Mouse (Mus musculus): ENCODE data around the gene Dnpep.
A peak's percentile ranks its signal among the peaks of the same experiment; 100 is the strongest.

Dnpep gene

DNA sequence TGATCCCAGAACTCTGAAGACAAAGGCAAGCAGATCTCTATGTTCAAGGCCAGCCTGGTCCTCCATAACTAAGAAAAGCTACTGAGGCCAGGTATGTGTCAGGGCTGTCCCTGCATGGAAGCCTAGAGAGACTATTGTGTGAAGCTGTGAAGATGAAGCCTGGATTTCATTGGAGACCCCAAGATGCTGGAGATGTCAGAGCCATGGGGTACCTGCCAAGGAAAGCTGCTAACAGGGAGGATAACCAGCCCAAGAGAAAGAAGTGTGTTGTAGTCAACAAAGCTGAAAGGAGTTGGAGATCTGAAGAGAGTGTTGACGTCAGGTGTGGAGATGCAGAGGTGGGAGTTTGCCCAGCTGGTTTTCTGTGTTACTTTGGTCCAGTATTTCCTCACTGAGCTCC lies 13.5 kb upstream of the Dnpep start:
- no peak for DNase-seq (ENCODE audit: extremely low read depth, low read depth, low spot score)

DNA sequence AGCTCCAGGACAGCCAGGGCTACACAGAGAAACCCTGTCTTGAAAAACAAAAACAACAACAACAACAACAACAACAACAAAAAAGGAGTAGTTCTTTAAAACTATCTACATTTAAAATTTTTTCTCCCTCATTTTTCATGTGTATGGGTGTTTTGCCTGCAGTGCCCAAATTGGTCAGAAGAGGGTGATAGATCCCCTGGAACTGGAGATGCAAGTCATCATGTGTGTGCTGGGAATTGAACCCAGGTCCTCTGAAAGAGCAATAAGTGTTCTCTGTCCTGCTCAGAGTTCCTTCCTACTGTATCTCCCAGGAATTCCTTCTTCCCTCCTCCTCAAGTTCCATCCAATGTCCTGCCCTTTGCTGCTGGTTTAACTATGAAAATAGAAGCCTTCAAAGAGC lies 9.7 kb upstream of the Dnpep start:
- no peak for DNase-seq (ENCODE audit: extremely low read depth, low read depth, low spot score)

DNA sequence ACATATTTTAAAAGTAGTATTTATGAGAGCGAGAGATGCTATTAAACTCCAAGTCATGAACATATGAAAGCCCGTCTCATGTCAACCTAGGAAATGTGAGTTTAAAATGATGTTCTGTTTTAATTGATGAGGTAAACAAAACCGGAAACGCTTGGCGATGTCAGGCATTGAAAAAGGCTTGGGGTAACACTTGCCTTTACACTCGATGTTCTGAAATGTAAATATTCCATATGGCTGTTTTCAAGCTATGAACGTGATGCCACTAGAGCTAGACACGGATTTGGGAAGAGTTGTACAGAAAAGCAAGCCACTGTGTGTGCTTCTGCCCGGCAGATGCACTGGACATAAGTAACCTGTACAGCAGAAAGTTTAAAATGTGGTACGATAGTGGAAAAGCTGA lies 1.4 kb upstream of the Dnpep start:
- no peak for DNase-seq (ENCODE audit: extremely low read depth, low read depth, low spot score)

DNA sequence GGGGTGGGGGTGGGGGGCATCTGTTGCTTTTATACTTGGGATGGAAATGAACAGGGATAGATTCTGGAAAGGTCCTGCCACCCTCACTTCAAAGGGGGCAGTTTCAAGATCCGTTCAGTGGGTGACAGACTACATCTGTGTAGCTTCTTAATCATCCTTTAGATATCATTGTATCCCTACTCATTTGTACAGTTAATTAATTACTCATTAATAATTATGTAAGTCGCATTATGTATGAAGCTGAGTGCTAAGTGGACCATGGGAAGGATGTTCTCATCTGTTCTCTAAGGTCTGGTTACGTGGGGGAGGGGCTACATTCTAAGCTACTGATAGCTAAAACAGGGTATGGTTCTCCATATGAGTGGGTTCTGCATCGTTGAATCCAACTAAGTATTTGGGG lies 946 bp upstream of the Dnpep start:
- DNase-seq (ENCODE audit: extremely low read depth, low read depth, low spot score), result no peak

DNA sequence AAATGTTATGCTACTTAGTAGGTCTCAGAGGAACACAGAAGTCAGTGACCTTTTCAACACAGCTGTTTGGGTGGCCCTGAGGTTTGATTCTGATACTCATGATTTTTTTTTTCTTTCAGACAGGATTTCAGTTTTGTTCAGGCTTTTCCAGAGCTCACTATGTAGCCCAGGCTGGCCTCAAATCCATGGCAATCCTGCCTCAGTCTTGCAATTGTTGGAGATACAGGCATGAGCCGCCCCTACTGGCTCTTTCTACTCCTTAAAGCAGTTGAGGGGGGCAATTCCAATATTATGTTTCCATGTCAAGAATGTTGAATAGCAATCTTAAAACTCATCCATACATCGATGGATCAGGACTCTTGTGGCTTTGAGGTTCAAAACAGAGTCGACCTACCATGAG lies 511 bp upstream of the Dnpep start:
- no peak for DNase-seq (ENCODE audit: extremely low read depth, low read depth, low spot score)

DNA sequence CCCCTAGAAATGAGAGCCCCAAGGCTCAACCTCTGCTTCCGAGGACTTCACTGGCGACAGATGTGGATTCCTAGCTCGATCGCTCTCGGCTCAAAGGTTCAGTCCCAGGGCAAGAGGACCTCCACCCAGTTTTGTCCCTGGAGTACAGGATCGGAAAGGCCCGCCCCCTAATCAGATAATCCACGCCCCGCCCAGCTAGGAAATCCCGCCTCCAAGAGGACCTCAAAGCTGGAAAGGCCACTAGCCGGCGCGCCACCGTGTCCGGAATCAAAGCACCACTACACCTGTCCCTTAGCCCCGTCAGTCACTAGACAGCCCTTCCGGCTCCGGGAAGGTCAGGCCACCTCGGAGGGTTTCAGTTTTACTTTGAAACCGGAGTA lies 939 bp downstream of the Dnpep start:
- no peak for DNase-seq (ENCODE audit: extremely low read depth, low read depth, low spot score)

DNA sequence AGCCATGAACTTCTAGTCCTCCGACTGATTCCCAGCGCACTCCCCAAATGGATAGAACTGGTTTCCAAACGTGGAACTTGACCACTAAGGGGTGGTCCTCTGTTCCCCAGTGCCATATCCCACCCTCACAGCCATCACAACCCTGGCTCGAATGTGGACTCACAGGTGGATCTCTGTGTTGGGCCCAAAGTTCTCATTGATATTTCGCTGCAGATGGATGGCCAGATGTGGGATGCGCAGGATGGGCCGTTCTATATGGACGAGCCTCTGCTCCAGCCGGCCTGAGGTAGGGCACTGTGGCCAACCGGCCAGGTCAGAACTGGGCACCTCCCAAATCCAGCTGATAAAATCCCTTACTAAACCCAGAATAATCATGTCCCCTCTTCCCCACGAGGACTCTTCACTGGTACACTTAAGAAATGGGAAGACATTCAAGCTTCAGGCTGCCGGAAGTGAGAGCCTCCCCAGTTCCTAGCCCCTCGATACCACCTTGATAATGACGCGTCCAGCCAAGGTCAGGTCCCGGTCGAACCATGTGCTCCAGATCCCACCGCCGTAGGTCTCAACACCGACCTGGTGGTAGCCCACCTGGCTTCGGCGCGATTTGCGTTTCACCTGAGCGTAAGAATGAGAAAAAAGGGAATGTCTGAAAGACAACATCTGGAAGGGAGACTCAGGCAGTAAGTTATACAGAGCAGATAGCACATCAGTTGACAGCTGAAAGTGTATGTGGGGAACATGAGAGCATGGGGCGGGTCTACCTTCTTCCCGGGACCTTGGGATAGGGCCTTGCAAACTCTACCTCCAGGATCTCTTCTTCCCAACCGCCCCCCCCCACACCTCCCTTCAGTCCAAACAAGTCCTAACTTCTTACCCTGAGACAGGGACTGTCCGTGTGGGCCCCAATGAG lies 2.1 kb downstream of the Dnpep start:
- DNase-seq (ENCODE audit: extremely low read depth, low read depth, low spot score), result no peak

DNA sequence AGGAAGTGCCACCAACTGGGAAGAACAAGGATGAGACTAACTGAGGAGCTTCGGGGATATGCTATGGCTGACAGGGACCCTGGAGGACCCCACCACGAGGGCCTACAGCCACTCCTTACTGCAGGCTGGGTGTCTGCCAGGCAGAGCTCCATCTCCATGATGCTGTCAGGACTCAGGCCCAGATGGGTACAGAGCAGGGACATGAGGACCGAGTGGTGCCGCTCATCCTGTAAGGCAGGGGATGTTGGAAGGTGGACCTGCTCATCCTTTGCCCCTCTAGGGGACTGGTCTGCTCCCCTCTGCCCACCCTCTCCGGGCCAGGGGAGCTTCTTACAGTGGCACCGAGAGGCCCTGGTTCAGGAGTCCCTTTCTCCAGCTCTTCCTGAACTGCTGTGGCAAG lies 2.8 kb downstream of the Dnpep start:
- no peak for DNase-seq (ENCODE audit: extremely low read depth, low read depth, low spot score)

DNA sequence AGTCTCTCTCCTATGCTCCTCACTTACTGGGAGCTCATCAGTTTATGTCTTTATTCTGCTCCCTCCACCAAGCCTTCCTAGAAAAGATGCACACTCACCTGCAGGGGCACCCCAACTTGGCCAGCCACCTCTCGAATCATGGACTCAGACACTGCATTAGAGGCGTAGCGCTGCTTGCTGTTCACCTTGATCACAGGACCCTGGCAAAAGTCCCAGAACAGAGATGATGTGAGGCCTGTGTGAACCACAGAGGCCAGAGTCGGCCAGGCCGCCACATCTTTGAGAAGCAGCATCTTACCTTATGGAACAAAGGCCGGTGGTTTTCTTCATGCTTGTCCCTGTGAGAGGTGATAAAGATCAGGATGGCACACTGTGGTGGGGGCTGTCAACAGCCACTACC lies 6.1 kb downstream of the Dnpep start:
- no peak for DNase-seq (ENCODE audit: extremely low read depth, low read depth, low spot score)

DNA sequence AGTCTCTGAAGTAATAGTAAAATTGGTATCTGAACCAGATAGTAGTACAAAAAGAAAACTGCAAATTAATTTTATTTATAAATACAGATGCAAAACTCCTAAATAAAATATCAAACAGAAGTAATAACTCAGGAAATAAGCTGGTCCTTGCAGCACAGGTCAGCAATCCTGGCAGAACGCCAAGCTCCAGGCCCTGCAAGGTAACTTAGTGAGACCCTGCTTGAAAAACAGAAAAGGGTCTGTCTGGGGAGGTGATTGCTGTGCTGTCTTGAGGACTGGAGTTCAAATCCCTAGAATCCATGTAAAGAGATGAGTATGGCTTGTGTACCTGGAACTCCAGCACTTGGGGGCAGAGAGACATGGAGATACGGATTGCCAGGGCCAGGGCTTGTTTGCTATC lies 13.1 kb downstream of the Dnpep start:
- DNase-seq (ENCODE audit: extremely low read depth, low read depth, low spot score), result no peak

DNA sequence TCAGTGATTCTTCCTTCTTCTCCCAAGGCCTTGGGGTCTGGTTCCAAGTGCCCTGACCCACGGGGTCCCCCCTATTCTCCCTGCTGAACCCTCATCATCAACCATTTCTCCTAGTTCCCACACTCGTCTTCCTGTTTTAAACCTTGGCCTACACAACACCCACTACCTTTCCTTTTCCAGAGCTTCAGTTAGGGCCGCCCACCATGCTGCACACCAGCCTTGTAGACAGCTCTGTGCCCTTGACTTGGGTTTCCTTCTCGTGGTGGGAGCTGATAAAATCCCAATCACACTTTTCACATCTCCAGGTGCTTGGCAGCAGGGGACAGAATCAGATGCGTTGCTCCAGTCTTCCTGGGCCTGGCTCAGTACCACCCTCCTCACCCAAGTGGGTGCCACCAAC lies 23.5 kb downstream of the Dnpep start:
- no peak for DNase-seq (ENCODE audit: extremely low read depth, low read depth, low spot score)

DNA sequence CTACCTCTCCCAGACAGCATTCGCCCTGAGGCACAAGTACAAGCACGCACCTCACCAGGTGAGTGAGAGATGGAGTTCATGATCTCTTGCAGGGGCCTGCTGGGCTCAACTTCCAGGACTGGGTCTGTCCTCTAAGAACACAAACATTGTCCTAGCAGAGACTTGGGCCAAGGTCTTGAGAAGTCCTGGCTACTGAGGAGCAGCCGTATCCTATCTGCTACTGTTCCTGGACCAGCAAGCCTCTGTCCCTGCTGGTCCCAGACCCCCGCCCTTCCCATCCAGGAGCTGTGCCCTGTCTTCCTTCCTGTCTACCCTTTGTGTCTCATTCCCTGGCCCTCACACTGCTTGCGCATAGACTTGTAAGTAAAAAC lies 24.5 kb downstream of the Dnpep start:
- no peak for DNase-seq (ENCODE audit: extremely low read depth, low read depth, low spot score)

DNA sequence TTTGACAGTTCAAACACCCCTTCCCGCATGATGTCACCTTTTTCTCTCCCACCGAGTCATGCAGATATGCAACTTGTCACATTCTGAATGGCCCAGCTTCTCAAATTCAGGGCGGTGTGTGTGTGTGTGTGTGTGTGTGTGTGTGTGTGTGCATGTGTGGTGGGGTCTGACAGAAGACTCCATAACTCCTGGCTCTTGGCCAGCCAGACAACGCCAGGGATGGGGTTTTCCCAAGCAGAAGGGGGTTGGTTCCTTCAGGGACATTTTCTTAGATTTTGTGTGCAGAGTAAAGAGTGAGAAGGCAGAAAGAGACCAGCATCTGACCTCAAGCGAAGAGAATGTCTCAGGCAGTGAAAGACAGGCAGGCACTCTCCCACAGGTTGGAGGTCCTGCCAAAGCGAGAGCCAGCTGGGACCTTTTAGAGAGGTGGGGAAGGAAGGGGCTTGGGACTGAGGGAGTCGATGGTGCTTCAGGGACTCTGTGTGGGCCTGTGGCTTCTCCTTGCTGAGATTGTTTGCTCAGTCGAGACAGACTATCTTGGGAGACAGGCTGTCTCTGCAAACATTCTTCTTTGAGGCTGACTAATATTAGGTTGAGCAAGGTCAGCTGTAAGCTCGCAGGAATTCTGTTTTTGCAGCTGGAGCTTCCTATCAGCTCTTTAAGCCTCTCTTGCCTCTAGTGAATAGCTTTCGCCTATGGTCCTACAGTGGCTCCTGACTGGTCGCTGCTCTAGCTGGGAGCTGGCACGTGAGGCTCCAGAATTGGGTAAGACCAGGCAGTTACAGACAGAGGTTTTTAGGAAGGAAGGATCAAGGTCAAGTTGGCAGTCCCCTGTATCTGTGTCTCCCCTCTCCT lies 25.1 kb downstream of the Dnpep start:
- DNase-seq (ENCODE audit: extremely low read depth, low read depth, low spot score), result no peak

DNA sequence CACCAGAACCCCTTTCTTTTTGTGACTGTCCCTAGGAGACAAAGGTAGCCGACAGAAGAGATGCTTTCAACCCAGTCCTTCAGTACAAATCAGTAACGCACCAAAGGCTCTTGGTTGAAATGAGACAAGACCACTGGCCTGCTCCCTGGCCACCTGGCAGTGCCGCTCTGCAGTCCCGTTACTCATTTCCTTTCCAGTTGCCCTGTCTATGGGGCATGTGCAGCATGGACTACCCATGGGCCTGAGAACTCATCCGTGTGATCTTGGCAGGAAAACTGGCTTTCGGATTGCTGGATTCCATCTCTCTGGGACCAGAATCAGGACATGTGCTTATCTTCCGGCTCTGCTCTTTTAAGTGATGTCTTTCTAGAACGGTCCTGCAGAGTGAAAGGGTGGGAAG lies 26.5 kb downstream of the Dnpep start:
- DNase-seq (ENCODE audit: extremely low read depth, low read depth, low spot score), result no peak

DNA sequence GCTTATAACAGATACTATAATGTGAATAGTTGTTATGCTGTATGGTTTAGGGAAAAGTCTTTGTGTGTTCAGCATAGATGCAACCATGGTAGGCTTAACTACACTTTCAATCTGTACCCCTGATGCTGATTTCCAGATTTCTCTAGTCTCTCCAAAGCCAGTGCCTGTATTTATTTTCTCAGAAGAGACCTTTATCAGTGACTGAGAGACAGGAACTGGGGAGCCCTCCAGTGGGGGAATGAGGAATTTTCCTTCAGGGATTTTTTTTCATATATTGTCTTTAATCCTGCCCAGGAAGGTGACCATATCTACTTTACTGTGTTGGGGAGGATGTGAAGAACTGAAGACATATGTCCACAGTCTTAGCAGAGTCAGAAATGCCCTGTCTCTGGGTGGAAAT lies 27.2 kb downstream of the Dnpep start:
- no peak for DNase-seq (ENCODE audit: extremely low read depth, low read depth, low spot score)

DNA sequence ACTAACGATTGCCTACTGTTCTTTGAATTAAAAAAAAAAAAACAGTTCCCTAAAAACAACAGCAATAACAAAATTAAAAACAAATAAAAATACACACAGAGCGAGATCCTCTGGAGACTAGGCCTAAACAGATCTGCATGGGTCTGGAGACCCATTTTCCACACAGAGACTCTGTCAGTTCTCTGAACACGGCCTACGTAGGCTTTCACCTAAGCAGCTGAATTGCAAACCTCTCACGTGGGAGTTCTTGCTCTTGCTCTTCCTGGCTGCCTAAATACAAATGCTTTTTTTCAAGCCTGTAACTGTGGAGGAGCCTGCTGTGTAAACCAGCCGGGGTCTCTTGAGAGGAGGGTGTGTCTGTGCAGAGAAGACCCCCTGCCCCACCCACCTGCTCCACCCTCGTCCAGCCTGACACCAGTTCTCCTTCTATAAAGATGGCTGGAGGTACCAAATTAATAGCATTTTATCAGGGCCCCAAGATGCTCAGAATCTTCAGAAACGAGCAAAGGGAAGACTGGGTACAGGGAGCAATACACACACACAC lies 27.8 kb downstream of the Dnpep start:
- DNase-seq (ENCODE audit: extremely low read depth, low read depth, low spot score), result no peak

DNA sequence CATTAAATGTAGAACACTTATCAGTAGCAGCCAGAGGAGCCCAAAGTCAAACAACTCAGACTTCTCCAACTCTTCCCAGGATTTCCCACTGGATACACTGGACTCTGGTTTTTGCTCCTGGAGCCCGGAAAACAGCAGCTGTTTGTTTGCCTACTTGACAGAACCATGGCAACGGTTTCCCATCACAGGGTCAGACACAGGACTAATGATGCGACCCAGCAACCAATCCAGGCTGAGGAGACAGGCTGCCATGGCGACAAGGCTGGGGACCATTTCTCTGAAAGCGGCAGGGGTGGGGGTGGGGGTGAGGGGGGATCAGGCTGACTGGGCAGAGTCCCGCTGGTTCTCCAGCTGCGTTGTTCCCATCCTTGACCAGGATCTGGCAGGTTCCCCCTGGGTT lies 28.4 kb downstream of the Dnpep start:
- no peak for DNase-seq (ENCODE audit: extremely low read depth, low read depth, low spot score)

DNA sequence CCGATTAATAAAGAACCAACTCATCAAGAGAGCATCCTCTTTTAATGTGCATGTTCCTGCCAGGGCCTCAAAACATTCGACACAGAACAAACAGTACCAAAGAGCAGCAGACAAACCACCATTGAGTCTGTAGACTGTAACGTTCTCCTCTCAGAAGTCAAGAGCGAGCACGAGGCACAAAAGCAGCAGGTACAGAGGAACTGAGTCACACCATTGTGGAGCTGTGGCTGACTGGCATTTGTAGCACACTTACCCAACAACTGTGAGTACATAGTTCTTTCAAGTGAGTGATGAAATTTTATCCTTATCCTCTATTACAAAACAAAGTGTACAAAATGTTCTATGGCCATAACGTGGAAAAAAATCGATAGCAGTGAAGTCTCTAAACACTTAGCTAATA lies 32.9 kb downstream of the Dnpep start:
- peak; percentile 28 for DNase-seq (ENCODE audit: extremely low read depth, low read depth, low spot score)

DNA sequence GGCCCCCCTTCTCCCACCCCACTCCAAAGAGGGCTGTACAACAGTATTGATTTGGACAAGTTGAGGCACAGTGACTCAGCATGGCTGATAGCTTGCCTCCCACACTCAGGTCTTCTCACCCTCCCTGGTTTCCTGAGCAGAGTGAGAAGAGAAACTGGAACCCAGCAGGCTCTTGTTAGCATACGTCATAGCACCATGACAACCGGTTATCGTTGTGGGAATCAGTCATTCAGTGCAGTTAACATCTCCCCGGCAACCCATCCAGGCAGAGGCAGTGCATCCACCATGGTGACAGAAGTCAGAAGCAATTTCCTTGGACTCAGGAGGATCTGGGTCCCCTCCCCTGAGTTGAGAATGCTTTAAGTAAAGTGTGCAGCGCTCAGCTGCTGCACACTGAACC lies 34.8 kb downstream of the Dnpep start:
- DNase-seq (ENCODE audit: extremely low read depth, low read depth, low spot score), result no peak

DNA sequence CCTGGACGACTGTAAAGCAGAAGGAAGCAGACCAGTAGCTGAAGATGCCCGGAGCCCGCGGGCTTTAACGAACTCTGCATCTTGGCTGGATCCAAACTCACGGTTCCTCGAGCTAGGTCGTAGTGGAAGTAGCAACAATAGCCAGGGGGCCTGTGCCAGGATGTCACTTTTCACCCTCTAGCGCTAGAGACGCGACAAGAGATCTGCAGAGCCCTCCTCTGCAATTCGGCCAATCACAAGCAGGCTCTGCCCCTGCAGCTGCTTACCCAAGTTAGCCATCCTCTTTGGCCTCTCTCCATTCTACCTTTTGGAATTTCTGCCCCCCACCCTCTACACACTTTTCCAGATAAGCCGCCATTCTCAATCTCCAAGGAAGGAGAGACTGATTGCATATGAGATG lies 39.6 kb downstream of the Dnpep start, which contains the start of gene Resp18:
TSS of gene Resp18 (minus strand) at position 188 of the 400 bp plus-strand sequence.
- DNase-seq (ENCODE audit: extremely low read depth, low read depth, low spot score), result no peak

DNA sequence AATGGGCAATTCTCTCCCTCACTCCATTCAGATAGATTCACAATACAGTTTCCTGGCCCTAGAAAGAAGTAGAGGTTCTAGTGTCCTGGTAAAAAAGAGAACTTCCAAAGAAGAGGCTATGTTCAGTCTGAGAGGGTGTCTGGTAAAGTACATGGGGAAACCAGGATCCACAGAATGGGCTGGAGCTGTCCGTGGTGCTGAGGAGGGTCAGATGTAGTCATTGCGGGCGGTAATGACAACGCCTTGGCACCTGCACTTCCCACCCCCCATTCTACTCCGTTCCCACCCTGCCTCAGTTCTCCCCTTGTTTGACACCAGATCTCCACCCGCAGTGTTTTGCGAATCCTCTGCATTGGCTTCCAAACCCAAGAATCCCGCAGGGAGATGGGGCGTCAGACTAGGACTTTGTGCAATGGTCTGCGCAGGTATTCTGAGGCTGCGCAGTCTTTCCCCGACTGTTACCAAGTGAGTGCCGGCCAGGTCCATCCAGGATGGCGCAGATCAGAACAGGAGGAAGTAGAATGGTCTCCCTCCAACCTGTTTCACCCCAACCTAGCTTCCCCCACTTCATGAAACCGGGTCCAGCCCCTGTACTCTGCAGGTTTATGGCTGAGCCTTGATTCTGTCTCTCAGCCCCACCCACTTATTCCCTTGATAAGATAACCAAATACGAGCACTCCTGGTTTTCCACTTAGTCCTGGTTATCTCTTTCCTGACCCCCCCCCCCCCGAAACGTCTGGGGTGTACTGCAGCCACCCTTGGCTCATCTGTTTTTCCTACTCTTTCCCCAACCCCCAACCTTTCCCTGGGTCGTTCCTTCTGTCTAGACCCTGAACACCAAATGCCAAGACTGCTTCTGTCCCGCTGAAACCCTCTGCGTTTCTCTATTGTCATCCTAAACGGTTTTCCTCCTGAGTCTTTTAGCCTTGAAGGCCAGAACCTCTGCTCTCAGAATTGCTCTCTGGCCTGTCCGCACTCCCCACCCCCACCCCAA lies 40.3 kb downstream of the Dnpep start:
- DNase-seq (ENCODE audit: extremely low read depth, low read depth, low spot score), result no peak
